Mouse (Mus musculus): ENCODE data around the gene Gm10972.
A peak's percentile ranks its signal among the peaks of the same experiment; 100 is the strongest.
"Not testable (repeated sequence)": the region's sequence is repeated elsewhere in the genome, so short reads cannot be mapped to it uniquely, and the experiment has no call there.

Gm10972 gene

GRCm38 (mm10) chr3:94642495-94643162 is at the start of gene Gm10972:
Gene Gm10972 (plus strand): TSS chr3:94643112.
- not testable (repeated sequence) for DNase-seq (ENCODE audit: low read depth, low spot score); H3K27me3 ChIP-seq (ENCODE audit: control insufficient read depth, insufficient read depth, low read length, poor library complexity, severe bottlenecking)

DNA sequence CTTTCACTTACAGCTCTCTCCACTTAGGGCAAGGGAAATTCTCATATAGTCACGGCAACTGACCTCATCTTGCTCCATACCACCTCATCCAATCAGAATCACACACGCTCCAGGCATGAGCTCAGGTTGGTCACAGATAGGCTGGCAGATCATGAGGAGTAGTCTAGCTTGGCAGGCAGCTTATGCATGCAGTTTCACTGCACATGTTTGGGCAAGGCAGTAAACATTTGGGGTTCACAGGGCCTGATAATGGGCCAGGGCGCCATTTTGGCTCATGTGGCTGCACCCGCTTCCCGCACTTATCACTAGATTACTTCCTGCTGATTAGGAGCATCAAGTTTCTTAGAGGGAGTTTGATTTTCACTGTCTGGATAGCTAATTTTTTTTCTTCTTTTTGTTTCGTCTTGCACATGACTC is 47.0 kb upstream of the Gm10972 start:
- peak; percentile 52 for DNase-seq (ENCODE audit: low read depth, low spot score)
- Histone ChIP-seq H3K27me3 (ENCODE audit: control insufficient read depth, insufficient read depth, low read length, poor library complexity, severe bottlenecking) (no peaks in the 10 kb centered on the region), H3K36me3 (ENCODE audit: control insufficient read depth, insufficient read depth, low read length, poor library complexity, severe bottlenecking) (no peaks in the 10 kb centered on the region; the same call in 1 of the 2 replicates)

More at GRCm38 (mm10) chr3:94642495-94643162, at the start of gene Gm10972:
- H3K36me3 ChIP-seq (ENCODE audit: control insufficient read depth, insufficient read depth, low read length, poor library complexity, severe bottlenecking) = not testable (repeated sequence)

GRCm38 (mm10) chr3:94597224-94597779 is 45.6 kb upstream of the Gm10972 start:
- DNase-seq (ENCODE audit: low read depth, low spot score) = no peak
- Histone ChIP-seq H3K27me3 (ENCODE audit: control insufficient read depth, insufficient read depth, low read length, poor library complexity, severe bottlenecking) (no peaks in the 10 kb centered on the region), H3K36me3 (ENCODE audit: control insufficient read depth, insufficient read depth, low read length, poor library complexity, severe bottlenecking) (no peaks in the 10 kb centered on the region; the same call in 1 of the 2 replicates)

DNA sequence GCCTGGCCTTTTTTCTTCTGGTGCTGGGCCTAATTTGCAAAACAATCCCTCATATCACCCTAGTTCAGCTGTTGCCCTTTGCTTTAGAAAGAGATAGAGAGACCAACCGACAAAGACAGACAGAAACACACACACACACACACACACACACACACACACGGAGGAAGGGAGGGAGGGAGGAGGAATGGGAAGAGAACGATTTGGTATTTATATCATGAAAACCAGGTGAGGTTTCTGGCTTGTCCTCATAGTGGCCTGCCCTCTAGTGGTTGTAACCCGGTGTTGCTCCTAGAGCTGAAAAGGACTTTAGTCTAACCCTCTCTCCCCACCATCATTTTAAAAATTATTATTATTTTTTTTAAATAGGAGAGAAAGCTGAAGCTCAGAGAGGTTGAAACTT is 41.0 kb upstream of the Gm10972 start:
- peak; percentile 65 for DNase-seq (ENCODE audit: low read depth, low spot score)
- H3K27me3 ChIP-seq (ENCODE audit: control insufficient read depth, insufficient read depth, low read length, poor library complexity, severe bottlenecking) = no peaks in the 10 kb centered on the region
- no peaks in the 10 kb centered on the region for H3K36me3 ChIP-seq (ENCODE audit: control insufficient read depth, insufficient read depth, low read length, poor library complexity, severe bottlenecking)

DNA sequence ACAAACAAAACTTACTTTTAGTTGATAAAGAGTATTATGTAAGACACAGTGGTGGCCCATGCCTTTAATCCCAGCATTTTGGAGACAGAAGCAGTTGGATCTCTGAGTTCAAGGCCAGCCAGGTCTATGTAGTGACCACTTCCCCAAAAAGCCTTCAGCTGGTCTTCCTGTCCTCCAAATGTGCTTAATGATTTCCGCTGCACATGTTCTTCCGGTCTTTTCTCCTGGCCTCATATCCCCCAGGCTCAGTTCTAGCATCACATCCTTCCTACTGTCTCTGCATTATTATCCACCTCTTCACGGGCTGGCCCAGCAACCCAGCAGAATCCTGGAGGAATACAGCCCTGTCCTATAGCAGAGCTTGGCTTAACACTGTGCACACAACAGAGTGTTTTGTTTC is 33.3 kb upstream of the Gm10972 start:
- DNase-seq (ENCODE audit: low read depth, low spot score) = no peak
- Histone ChIP-seq H3K36me3 (ENCODE audit: control insufficient read depth, insufficient read depth, low read length, poor library complexity, severe bottlenecking) (no peaks in the 10 kb centered on the region), H3K27me3 (ENCODE audit: control insufficient read depth, insufficient read depth, low read length, poor library complexity, severe bottlenecking) (no peaks in the 10 kb centered on the region)

DNA sequence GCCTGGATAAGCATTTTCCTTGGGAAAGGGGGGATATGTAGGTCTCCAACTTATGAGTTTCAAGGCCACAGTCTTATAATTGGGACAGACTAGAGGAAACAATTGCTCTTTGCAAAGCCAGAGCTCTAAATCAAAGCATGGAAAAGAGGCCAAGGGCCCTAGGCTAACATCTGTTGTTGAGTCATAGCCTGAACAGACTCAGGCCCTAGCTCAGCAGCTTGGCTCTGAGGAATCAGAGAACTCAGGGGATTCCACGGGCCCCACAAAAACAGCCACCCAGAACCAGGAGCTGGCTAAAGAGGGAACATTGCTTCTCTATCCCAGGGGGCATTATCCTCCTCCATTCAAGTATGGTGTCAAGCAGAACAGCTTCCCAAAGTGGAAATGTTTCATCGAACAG is 32.3 kb upstream of the Gm10972 start:
- Histone ChIP-seq H3K36me3 (ENCODE audit: control insufficient read depth, insufficient read depth, low read length, poor library complexity, severe bottlenecking) (no peaks in the 10 kb centered on the region), H3K27me3 (ENCODE audit: control insufficient read depth, insufficient read depth, low read length, poor library complexity, severe bottlenecking) (no peaks in the 10 kb centered on the region)
- DNase-seq (ENCODE audit: low read depth, low spot score) = no peak

GRCm38 (mm10) chr3:94611343-94611742 is 31.6 kb upstream of the Gm10972 start:
- Histone ChIP-seq H3K27me3 (ENCODE audit: control insufficient read depth, insufficient read depth, low read length, poor library complexity, severe bottlenecking) (no peaks in the 10 kb centered on the region), H3K36me3 (ENCODE audit: control insufficient read depth, insufficient read depth, low read length, poor library complexity, severe bottlenecking) (no peaks in the 10 kb centered on the region)
- no peak for DNase-seq (ENCODE audit: low read depth, low spot score)

GRCm38 (mm10) chr3:94611834-94612233 is 31.1 kb upstream of the Gm10972 start:
- no peaks in the 10 kb centered on the region for H3K27me3 ChIP-seq (ENCODE audit: control insufficient read depth, insufficient read depth, low read length, poor library complexity, severe bottlenecking)
- DNase-seq (ENCODE audit: low read depth, low spot score) = no peak

GRCm38 (mm10) chr3:94612274-94612673 is 30.6 kb upstream of the Gm10972 start:
- no peak for DNase-seq (ENCODE audit: low read depth, low spot score)
- no peaks in the 10 kb centered on the region for H3K27me3 ChIP-seq (ENCODE audit: control insufficient read depth, insufficient read depth, low read length, poor library complexity, severe bottlenecking)
- H3K36me3 ChIP-seq (ENCODE audit: control insufficient read depth, insufficient read depth, low read length, poor library complexity, severe bottlenecking) = no peaks in the 10 kb centered on the region

More at GRCm38 (mm10) chr3:94611834-94612233, 31.1 kb upstream of the Gm10972 start:
- H3K36me3 ChIP-seq (ENCODE audit: control insufficient read depth, insufficient read depth, low read length, poor library complexity, severe bottlenecking) = no peaks in the 10 kb centered on the region

DNA sequence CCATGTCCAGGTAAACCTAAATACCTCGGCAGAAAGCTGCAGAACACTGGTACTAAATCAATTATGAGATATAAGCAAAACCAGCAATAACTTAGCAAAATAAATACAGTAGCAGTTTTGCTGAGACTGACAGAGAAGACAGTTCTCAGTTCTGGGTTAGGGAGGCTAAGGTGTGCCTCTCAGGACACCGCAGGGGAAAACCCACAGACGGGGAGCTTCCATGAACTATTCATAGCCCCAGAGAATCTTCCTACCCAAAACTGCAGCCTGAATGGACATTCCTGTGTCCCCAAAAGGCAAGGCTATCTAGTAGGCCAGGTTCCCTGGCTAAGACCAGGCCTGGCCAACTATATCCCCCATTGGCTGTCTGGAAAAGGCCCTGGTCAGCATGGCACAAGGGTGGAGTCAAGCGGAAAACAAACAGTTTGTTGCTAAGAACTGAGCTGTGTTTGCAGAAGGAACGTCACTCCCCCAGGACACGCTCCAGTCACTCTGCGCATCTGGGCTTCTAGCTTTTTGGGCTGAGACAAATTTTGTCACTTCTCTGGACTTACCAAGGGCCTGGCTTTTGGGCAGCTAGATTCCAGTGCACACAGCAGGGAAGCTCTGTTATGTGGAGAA is 29.5 kb upstream of the Gm10972 start:
- no peak for DNase-seq (ENCODE audit: low read depth, low spot score)
- H3K36me3 ChIP-seq (ENCODE audit: control insufficient read depth, insufficient read depth, low read length, poor library complexity, severe bottlenecking) = no peaks in the 10 kb centered on the region
- H3K27me3 ChIP-seq (ENCODE audit: control insufficient read depth, insufficient read depth, low read length, poor library complexity, severe bottlenecking) = no peaks in the 10 kb centered on the region

- H3K27me3 ChIP-seq (ENCODE audit: control insufficient read depth, insufficient read depth, low read length, poor library complexity, severe bottlenecking) = no peaks in the 10 kb centered on the region
- DNase-seq (ENCODE audit: low read depth, low spot score) = peak; percentile 71
- no peaks in the 10 kb centered on the region for H3K36me3 ChIP-seq (ENCODE audit: control insufficient read depth, insufficient read depth, low read length, poor library complexity, severe bottlenecking)
Measured at GRCm38 (mm10) chr3:94616717-94617116, 26.2 kb upstream of the Gm10972 start.

DNA sequence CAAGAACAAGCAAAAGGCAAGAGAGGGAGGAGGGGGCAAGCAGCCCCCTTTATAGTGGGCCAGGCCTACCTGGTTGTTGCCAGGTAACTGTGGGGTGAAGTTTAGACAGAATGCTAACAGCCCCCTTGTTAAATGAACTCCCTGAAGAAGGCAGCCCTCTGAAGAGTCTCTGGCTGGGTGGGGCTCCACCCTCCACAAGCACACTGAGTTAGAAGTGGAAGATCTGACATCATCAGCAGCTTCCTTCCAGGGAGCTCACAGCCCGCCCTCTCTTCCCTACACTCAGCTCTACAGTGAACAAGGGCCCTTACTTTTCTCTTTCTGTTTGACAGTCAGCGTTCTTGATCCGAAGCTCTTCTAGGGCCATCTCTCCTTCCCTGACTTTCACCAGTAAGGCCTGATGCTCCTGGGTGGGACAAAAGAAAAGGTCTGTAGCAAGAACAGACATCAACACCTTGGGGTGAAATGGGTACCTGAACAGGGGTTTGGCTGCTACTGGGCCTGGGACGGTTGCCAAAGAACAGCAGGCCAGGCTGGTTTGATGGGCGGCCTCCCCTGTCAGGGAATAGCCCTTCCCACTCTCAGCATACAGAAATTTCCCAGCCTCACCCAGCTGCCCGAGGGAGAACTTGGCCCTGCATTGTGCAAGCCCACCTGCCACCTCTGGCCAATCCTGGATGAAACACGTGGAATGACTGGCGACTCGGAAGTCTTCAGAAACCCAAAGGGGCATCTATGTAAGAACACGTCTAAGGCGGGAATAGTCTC is 21.0 kb upstream of the Gm10972 start:
- DNase-seq (ENCODE audit: low read depth, low spot score) = no peak
- H3K36me3 ChIP-seq (ENCODE audit: control insufficient read depth, insufficient read depth, low read length, poor library complexity, severe bottlenecking) = no peaks in the 10 kb centered on the region
- H3K27me3 ChIP-seq (ENCODE audit: control insufficient read depth, insufficient read depth, low read length, poor library complexity, severe bottlenecking) = no peaks in the 10 kb centered on the region

- DNase-seq (ENCODE audit: low read depth, low spot score) = no peak
- Histone ChIP-seq H3K36me3 (ENCODE audit: control insufficient read depth, insufficient read depth, low read length, poor library complexity, severe bottlenecking) (no peaks in the 10 kb centered on the region), H3K27me3 (ENCODE audit: control insufficient read depth, insufficient read depth, low read length, poor library complexity, severe bottlenecking) (no peaks in the 10 kb centered on the region; the same call in 1 of the 2 replicates)
Measured at GRCm38 (mm10) chr3:94622550-94622949, 20.4 kb upstream of the Gm10972 start.

DNA sequence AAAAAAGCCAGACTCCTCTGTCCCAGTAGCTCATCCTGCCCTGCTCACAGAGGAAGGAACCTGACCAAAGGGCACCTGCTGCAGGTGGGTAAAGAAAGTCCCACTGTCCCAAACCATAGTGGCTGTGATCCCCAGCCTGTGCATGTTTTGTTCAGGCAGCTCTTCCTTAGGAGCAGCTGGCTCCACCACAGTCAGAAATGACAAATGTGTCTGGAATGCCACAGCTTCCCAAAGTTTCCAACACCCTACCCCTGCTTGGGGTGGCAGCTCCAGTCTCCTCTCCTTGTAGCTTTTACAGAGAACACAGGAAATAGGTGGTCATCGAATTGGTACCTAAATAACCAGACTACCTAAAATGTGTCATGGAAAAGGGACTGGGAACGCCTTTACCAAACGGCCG is 18.6 kb upstream of the Gm10972 start:
- H3K27me3 ChIP-seq (ENCODE audit: control insufficient read depth, insufficient read depth, low read length, poor library complexity, severe bottlenecking) = no peaks in the 10 kb centered on the region; the same call in 1 of the 2 replicates
- DNase-seq (ENCODE audit: low read depth, low spot score) = no peak
- no peaks in the 10 kb centered on the region for H3K36me3 ChIP-seq (ENCODE audit: control insufficient read depth, insufficient read depth, low read length, poor library complexity, severe bottlenecking)

DNA sequence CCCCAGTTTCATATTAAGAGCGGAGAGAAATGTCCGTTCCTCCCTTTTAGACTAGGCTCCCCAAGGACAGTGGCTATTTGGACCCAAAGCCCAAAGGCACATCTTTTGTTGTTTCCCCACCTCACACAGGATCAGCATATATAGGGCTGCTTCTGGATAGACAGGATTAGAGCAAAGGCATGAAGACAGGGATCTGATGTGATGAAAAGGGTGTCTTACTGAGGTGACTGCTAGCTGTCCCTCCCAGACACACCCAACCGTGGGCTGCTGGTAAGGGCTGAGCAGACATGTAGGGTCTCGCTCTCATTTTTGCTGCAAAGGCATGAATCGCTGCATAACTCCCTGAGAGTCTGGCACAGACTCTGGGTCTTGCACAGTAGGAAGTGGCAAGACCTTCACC is 14.2 kb upstream of the Gm10972 start:
- DNase-seq (ENCODE audit: low read depth, low spot score) = no peak
- Histone ChIP-seq H3K27me3 (ENCODE audit: control insufficient read depth, insufficient read depth, low read length, poor library complexity, severe bottlenecking) (no peaks in the 10 kb centered on the region; the same call in 1 of the 2 replicates), H3K36me3 (ENCODE audit: control insufficient read depth, insufficient read depth, low read length, poor library complexity, severe bottlenecking) (no peaks in the 10 kb centered on the region)

Data from splenic B cell, adult 2 months (primary cell).